Mouse (Mus musculus) neural tube, embryonic 14.5 days (tissue): ENCODE measurements around the gene Zfp652. TPM values are rescaled to one million over a fixed set of nuclear protein-coding genes. Genes with fewer than 3 reads are reported as not detected.
"Not testable (repeated sequence)": the region's sequence is repeated elsewhere in the genome, so short reads cannot be mapped to it uniquely, and the experiment has no call there.

Experiments
- ATAC-seq: fragments of 200-750 bp; cut with Nextera tagmentation; 2 replicates; pipeline ENCODE4 v1.8.0; 2017; ENCODE audit warnings: low read depth, mild to moderate bottlenecking, moderate TSS enrichment, moderate library complexity
- H3K27ac ChIP-seq: fragments of 300-500 bp; sonication (generic); 2 replicates; pipeline ENCODE4 v1.5.1; 2014; ENCODE audit warnings: low read depth, mild to moderate bottlenecking, control low read depth, low read length, moderate library complexity, mixed read lengths
- H3K27me3 ChIP-seq: fragments of 300-500 bp; sonication (generic); 2 replicates; pipeline ENCODE4 v1.6.1; 2014; ENCODE audit warnings: low read length; ENCODE audit not compliant: control insufficient read depth, insufficient read depth
- H3K36me3 ChIP-seq: fragments of 300-500 bp; sonication (generic); 2 replicates; pipeline ENCODE4 v1.6.1; 2014; ENCODE audit warnings: low read length, mixed read lengths; ENCODE audit not compliant: control insufficient read depth, insufficient read depth
- H3K4me1 ChIP-seq: fragments of 300-500 bp; sonication (generic); 2 replicates; pipeline ENCODE4 v1.6.1; 2014; ENCODE audit warnings: low read length; ENCODE audit not compliant: control insufficient read depth, insufficient read depth
- H3K4me2 ChIP-seq: fragments of 300-500 bp; sonication (generic); 2 replicates; pipeline ENCODE4 v1.6.1; 2014; ENCODE audit warnings: mild to moderate bottlenecking, low read depth, low read length, control low read depth
- H3K4me3 ChIP-seq: fragments of 300-500 bp; sonication (generic); 2 replicates; pipeline ENCODE4 v1.5.1; 2014; ENCODE audit warnings: low read depth, low read length, control low read depth, mixed read lengths
- H3K9ac ChIP-seq: fragments of 300-500 bp; sonication (generic); replicated peaks from 2 replicates; pipeline ENCODE4 v1.6.1; 2014; ENCODE audit warnings: low read depth, mild to moderate bottlenecking, control low read depth, low read length, mixed read lengths
- H3K9me3 ChIP-seq: fragments of 300-500 bp; sonication (generic); 2 replicates; pipeline ENCODE4 v1.6.1; 2016; ENCODE audit warnings: low read length; ENCODE audit not compliant: control insufficient read depth
- WGBS: fragments of 180-500 bp; shearing (Covaris S2); extraction: QIAGEN DNeasy Blood & Tissue Kit; methylation state at CpG from one replicate; pipeline ENCODE4 v1.1.7; 2014; 5-methylcytosine and 5-hydroxymethylcytosine counted together
- polyA plus RNA-seq: library from polyadenylated mRNA; unstranded; fragments of >200 nt; fragmentation: Nextera tagmentation; extraction: Ambion mirVana; gene quantifications from 2 replicates; pipeline ENCODE4 v1.2.1, GENCODE M21; 2014

The Zfp652 gene
- polyA plus RNA-seq, 1 experiment from 2014 or later, result 12.9 TPM

DNA sequence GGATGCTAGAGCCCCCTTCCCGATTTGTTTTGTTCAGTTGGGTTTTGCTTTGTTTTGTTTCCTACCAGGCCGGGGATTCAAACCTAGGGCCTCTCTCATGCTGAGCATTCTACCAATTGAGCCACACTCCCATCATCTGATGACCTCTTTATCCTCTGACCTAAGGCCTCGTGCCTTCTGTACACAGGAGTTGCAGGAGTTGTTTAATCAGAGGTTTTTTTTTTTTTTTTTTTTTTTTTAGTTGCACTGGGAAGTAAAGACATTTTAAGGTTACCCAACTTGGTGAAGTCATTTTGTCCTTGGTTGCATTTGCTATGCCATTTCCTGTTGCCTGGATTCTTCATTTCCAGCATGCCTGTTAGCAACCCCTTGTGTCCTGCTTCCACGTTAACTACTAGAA is 157.0 kb downstream of the Zfp652 start:
- H3K27ac ChIP-seq, result no peak overlapping the region
- H3K4me2 ChIP-seq, result no peak overlapping the region
- no peaks in the 10 kb centered on the region for H3K27me3 ChIP-seq
- whole genome bisulfite sequencing, result 92% methylated on average over 4 of the region's 4 CpGs
- no peak for ATAC-seq
- no peaks in the 10 kb centered on the region for H3K36me3 ChIP-seq
- no peaks in the 10 kb centered on the region for H3K9me3 ChIP-seq
- H3K9ac ChIP-seq, result no peak overlapping the region
- H3K4me1 ChIP-seq, result no peaks in the 10 kb centered on the region
- H3K4me3 ChIP-seq, result no peak overlapping the region

DNA sequence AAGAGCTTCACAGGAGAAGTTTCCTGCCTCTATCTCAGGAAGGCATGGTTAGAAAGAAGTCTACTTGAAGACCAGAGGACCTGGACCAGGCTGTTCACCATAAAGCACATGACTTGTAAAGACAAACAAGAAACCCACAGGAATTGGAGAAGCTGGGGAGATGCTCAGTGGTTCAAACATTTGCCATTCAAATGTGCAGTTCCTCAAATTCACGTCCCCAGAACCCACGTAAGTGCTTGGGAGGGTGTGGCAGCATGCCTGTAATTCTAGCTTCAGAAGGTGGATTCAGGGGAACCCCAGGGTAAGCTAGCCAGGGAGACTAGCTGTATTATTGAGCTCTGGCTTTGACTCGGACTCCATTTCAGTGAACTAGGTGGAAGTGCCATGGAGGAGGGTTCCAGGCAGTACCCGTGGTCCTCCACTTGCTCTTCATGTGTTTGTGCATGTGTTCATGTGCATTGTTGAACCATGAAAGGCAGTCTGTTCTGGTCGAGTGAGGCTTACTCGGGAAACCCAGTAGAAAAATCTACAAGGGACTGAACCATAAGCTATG is 157.5 kb downstream of the Zfp652 start:
- H3K9ac ChIP-seq, result no peak overlapping the region
- 70% methylated on average over 6 of the region's 6 CpGs for WGBS
- no peak overlapping the region for H3K4me3 ChIP-seq
- H3K9me3 ChIP-seq, result no peaks in the 10 kb centered on the region
- no peak overlapping the region for H3K27ac ChIP-seq
- H3K27me3 ChIP-seq, result no peaks in the 10 kb centered on the region
- ATAC-seq, result no peak
- H3K36me3 ChIP-seq, result no peaks in the 10 kb centered on the region
- H3K4me1 ChIP-seq, result no peaks in the 10 kb centered on the region
- no peak overlapping the region for H3K4me2 ChIP-seq

DNA sequence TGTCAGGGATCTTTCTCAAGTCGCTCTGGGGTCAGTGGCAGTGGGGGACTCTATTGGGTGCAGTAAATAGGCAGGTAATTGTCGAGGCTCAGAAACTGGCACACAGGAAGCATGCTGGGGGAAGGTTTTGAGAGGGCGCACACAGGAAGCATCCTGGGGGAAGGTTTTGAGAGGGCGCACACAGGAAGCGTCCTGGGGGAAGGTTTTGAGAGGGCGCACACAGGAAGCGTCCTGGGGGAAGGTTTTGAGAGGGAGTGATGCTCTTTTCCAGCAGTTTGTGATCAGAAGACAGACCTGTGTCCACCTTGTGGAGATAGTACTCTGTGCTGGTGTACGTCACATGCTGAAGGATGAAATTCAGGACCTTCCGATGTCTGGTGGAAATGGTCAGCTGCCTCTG is 163.3 kb downstream of the Zfp652 start:
- Histone ChIP-seq H3K4me3 (no peak overlapping the region), H3K4me2 (peak overlapping the region; percentile 18; the same call in 1 of the 2 replicates), H3K4me1 (no peaks in the 10 kb centered on the region), H3K9ac (0 out of 2 replicates have a peak overlapping the region, but pooled peaks have one; percentile 21), H3K27me3 (no peaks in the 10 kb centered on the region), H3K27ac (no peak overlapping the region), H3K9me3 (no peaks in the 10 kb centered on the region), H3K36me3 (no peaks in the 10 kb centered on the region)
- 29% methylated on average over 9 of the region's 9 CpGs for WGBS
- no peak; the same call in 1 of the 2 replicates for ATAC-seq

DNA sequence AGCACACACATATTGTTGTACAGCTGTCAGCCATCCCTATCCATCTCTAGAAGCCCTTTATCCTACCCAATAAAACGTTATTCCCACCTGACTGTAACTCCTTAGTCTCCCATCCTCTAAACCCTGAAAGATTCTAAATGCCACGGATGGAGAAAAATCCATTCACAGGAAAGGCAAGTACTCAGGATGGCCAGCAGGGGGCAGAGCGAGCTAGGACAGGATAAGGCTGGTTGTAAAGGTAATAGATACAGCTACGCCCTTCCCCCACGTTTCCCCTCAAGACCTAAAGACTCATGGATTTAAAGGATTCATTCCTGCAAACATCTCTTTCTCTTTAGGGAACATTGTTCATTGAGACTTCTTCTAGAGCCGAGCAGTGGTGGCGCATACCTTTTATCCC is 163.8 kb downstream of the Zfp652 start:
- ATAC-seq, result no peak
- no peaks in the 10 kb centered on the region for H3K27me3 ChIP-seq
- 13% methylated on average over 7 of the region's 7 CpGs for WGBS
- no peak overlapping the region for H3K9ac ChIP-seq
- peak overlapping the region; percentile 18 for H3K4me2 ChIP-seq
- no peaks in the 10 kb centered on the region for H3K9me3 ChIP-seq
- H3K4me3 ChIP-seq, result no peak overlapping the region
- H3K27ac ChIP-seq, result no peak overlapping the region
- no peaks in the 10 kb centered on the region for H3K36me3 ChIP-seq
- no peaks in the 10 kb centered on the region for H3K4me1 ChIP-seq

DNA sequence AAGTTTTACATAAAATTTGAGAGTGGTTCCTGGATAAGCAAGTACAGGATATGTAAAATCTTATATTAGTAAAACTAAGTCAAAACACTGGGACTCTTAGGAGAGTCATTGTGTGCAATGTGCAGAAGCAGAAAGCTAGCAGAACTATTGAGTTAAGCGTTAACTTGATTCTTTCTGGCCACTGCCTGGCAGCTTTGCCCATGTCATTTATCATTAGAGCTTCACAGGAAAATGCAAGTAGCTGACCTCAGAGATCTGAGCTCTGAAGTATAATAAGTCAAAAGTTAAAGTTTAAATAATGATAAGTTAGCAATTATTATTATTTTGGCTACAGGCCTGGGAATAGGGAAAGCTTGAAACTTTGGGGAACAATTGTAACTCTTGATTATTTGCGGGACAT is 167.4 kb downstream of the Zfp652 start:
- not testable (repeated sequence) for H3K4me2 ChIP-seq, H3K27me3 ChIP-seq, H3K36me3 ChIP-seq, H3K4me3 ChIP-seq, ATAC-seq, H3K4me1 ChIP-seq, H3K9me3 ChIP-seq, H3K27ac ChIP-seq, H3K9ac ChIP-seq
- WGBS, result 78% methylated on average over 2 of the region's 2 CpGs

Other genes starting within 250 kb of the Zfp652 start
- gene Nxph3, start 198.1 kb upstream of the Zfp652 start, polyA plus RNA-seq, result 0.57 and 1.4 TPM in 2 replicates
- 40.8 and 73.9 TPM in 2 replicates for gene Ngfr, start 124.9 kb upstream of the Zfp652 start, polyA plus RNA-seq
- gene Phb, start 45.7 kb upstream of the Zfp652 start, polyA plus RNA-seq, result 183 and 185 TPM in 2 replicates
- gene B130006D01Rik, start 10.9 kb downstream of the Zfp652 start, polyA plus RNA-seq, result 1.4 and 2.5 TPM in 2 replicates
- 0.51 and 0.62 TPM in 2 replicates for gene Phospho1, start 111.8 kb downstream of the Zfp652 start, polyA plus RNA-seq
- 0.95 and 4.9 TPM in 2 replicates for gene Gngt2, start 124.5 kb downstream of the Zfp652 start, polyA plus RNA-seq
- 0.64 and 2.1 TPM in 2 replicates for gene Abi3, start 129.8 kb downstream of the Zfp652 start, polyA plus RNA-seq
- not detected in 2 replicates for gene B4galnt2, start 202.2 kb downstream of the Zfp652 start, polyA plus RNA-seq